Mouse (Mus musculus) monocyte, adult 2 months (primary cell): ENCODE measurements around the gene Hapln4.
A peak's percentile ranks its signal among the peaks of the same experiment; 100 is the strongest.

Source experiments
- DNase-seq, 2 experiments: peaks; one replicate each; pipeline ENCODE4 v3.0.0; 2022; ENCODE audit warnings: low spot score in 2 of 2, low read depth in 1 of 2

Gene Hapln4

GRCm38 (mm10) chr8:70137890-70138289 is 54.6 kb downstream of the Hapln4 start:
- DNase-seq: no peak

- DNase-seq: peak; percentile 96 to 98
Observed at GRCm38 (mm10) chr8:70139026-70139857, 56.0 kb downstream of the Hapln4 start, which contains the start of the genes Rfxank, Borcs8 and Mef2b. Gene Rfxank (minus strand): TSS chr8:70139154. Gene Borcs8 (plus strand): TSS chr8:70139499. Gene Mef2b (plus strand): TSS chr8:70139711.

GRCm38 (mm10) chr8:70139981-70140380 is 56.7 kb downstream of the Hapln4 start:
- DNase-seq: no peak
